Mouse (Mus musculus) heart, postnatal 0 days (tissue): ENCODE measurements around the gene Kat6b. TPM values are rescaled to one million over a fixed set of nuclear protein-coding genes. Genes with fewer than 3 reads are reported as not detected.
A peak's percentile ranks its signal among the peaks of the same experiment; 100 is the strongest.

ENCODE experiments used
- ATAC-seq: fragments of 200-750 bp; cut with Nextera tagmentation; 2 replicates; pipeline ENCODE4 v1.8.0; 2017; ENCODE audit warnings: low read depth, moderate number of reproducible peaks, moderate library complexity; ENCODE audit not compliant: insufficient read depth
- DNase-seq: peaks from one replicate; pipeline ENCODE4 v3.0.0-alpha.2; 2016; ENCODE audit warnings: low spot score
- H3K27ac ChIP-seq: fragments of 300-500 bp; sonication (generic); 2 replicates; pipeline ENCODE4 v1.5.1; 2014; ENCODE audit warnings: low read depth, mild to moderate bottlenecking
- H3K27me3 ChIP-seq: fragments of 300-500 bp; sonication (generic); 2 replicates; pipeline ENCODE4 v1.6.1; 2014; ENCODE audit warnings: low read length, mixed read lengths; ENCODE audit not compliant: control insufficient read depth, insufficient read depth
- H3K36me3 ChIP-seq: fragments of 300-500 bp; sonication (generic); replicated peaks from 2 replicates; pipeline ENCODE4 v1.6.1; 2014; ENCODE audit warnings: low read length, mixed read lengths; ENCODE audit not compliant: control insufficient read depth, insufficient read depth
- H3K4me1 ChIP-seq: fragments of 300-500 bp; sonication (generic); 2 replicates; pipeline ENCODE4 v1.6.1; 2014; ENCODE audit warnings: antibody characterized with exemption; ENCODE audit not compliant: control insufficient read depth, insufficient read depth
- H3K4me2 ChIP-seq: fragments of 300-500 bp; sonication (generic); 2 replicates; pipeline ENCODE4 v1.6.1; 2014; ENCODE audit warnings: low read depth, mild to moderate bottlenecking, low read length, moderate library complexity
- H3K4me3 ChIP-seq: fragments of 300-500 bp; sonication (generic); 2 replicates; pipeline ENCODE4 v1.5.1; 2014; ENCODE audit warnings: low read depth, low read length
- H3K9ac ChIP-seq: fragments of 300-500 bp; sonication (generic); replicated peaks from 2 replicates; pipeline ENCODE4 v1.6.1; 2014; ENCODE audit warnings: low read depth, low read length, mixed read lengths
- H3K9me3 ChIP-seq: fragments of 300-500 bp; sonication (generic); replicated peaks from 2 replicates; pipeline ENCODE4 v1.6.1; 2016; ENCODE audit warnings: low read length; ENCODE audit not compliant: control insufficient read depth
- CTCF ChIP-seq: IDR thresholded peaks from 2 replicates; pipeline ENCODE4 v1.5.1; 2016; ENCODE audit warnings: antibody characterized with exemption, control low read depth, low read depth
- EP300 ChIP-seq: IDR thresholded peaks from 2 replicates; pipeline ENCODE4 v1.6.1; 2016; ENCODE audit warnings: antibody characterized with exemption, low read depth
- WGBS: fragments of 180-500 bp; shearing (Covaris S2); extraction: QIAGEN DNeasy Blood & Tissue Kit; methylation state at CpG from one replicate; pipeline ENCODE4 v1.1.7; 2014; 5-methylcytosine and 5-hydroxymethylcytosine counted together
- polyA plus RNA-seq: library from polyadenylated mRNA; unstranded; fragments of >200 nt; fragmentation: Nextera tagmentation; extraction: Ambion mirVana; gene quantifications from 2 replicates; pipeline ENCODE4 v1.2.1, GENCODE M21; 2015
- total RNA-seq: library from RNA; depleted of rRNA; stranded (reverse); fragments of >200 nt; gene quantifications from 2 replicates; pipeline ENCODE4 v1.2.3, GENCODE M21; 2014; ENCODE audit warnings: low replicate concordance

Gene Kat6b
- total and polyA plus RNA-seq, 2 experiments from 2014 or later: 5.4 to 52.9 TPM

DNA sequence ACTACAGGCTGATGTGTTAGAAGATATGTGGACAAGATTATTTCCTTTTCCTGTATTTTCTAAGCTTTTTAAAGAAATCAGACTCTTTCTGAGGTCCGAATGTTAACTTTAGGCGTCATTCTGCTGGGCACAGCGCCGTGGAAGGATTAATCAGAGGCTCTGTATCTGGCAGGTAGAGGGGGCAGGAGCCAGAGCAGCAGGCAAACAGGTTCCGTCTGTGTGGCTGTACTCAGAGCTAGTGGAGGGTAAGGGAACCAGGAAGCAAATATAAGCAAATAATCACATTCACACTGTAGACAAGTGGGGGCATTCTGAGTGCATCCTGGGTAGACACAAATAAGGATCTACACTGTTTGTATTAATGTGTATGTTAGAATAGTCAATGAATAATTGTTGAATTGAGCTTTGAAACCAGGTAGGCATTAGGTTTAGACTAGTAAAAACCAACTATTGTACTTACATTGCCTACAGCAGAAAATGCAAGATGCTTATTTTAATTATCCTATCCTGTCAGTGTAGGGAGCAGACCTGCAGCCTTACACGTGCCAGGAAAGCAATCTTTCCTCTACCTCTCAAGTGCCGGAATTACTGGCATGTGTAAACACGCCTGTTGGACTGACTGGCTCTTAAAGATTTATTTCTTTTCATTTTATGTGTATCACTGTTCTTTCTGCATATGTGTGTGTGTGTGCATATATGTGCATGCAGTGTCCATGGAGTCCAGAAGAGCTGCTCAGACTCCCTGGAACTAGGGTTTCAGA lies 104.4 kb downstream of the Kat6b start:
- H3K4me3 ChIP-seq: no peak overlapping the region
- ATAC-seq (no peak), DNase-seq (no peak)
- no peak overlapping the region for H3K4me2 ChIP-seq
- H3K27ac ChIP-seq: no peak overlapping the region
- no peak overlapping the region for H3K9ac ChIP-seq
- no peaks in the 10 kb centered on the region for H3K36me3 ChIP-seq
- no peaks in the 10 kb centered on the region for H3K9me3 ChIP-seq
- 44% methylated on average over 8 of the region's 8 CpGs for WGBS
- no peaks in the 10 kb centered on the region for H3K27me3 ChIP-seq
- no peak for TF ChIP-seq CTCF
- no peak for TF ChIP-seq EP300
- peaks cover 72% of the 10 kb centered on the region for H3K4me1 ChIP-seq

DNA sequence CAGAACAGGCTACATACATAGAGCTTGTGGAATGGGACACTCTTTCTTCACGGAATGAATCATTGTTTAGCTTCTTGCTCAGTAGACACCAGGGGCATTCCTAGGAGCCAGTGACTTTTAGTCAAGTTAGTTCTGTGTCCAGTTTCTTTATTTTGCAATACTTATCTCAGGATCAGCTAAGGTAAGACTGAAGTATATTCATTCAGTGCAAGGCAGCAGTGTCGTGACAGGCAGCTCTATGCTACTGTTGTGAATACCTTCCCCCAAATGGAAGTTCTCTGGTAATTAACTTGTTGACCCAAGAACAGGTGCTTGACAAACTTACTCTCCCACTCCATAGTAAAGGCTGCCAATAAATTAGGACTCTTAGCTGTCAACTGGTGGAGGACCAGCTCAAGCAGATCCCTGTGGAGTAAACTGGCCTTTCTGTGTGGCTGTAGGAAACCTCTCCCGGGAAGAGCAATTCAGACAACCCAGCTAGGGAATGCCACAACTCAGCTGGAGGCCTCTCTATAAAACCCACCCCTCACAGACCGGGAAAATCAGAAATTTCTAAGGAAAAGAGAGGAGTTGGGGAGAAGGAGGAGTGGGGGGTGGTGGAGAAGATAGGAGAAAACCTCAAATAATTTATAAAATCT lies 105.4 kb downstream of the Kat6b start:
- Histone ChIP-seq H3K36me3 (no peaks in the 10 kb centered on the region), H3K9me3 (no peaks in the 10 kb centered on the region), H3K4me2 (no peak overlapping the region), H3K27ac (peak overlapping the region; percentile 18; the same call in 1 of the 2 replicates), H3K4me1 (peaks cover 64% of the 10 kb centered on the region), H3K4me3 (no peak overlapping the region), H3K9ac (no peak overlapping the region), H3K27me3 (no peaks in the 10 kb centered on the region)
- ATAC-seq (no peak), DNase-seq (no peak)
- TF ChIP-seq CTCF: no peak
- no peak for TF ChIP-seq EP300
- 46% methylated on average over 4 of the region's 4 CpGs for WGBS

DNA sequence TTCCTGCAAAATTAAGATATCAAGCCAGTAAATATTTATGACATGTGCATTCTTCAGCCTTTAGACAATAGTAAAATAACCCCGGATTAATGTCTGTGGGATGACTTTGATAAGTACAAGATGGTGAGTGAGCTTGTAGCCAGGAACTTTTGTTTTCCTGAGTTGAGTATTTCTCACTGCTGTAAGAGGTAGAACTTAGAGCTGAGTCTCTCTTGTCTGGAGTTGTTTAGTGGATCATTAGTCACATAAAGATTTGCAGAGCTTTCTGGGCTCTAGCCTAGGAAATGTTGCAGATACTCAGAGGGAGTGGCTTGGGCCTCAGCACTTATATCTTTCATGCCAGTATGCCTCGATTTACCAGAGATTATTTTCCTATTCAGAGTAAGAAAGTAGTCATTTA lies 106.7 kb downstream of the Kat6b start:
- Histone ChIP-seq H3K4me3 (no peak overlapping the region), H3K27ac (no peak overlapping the region), H3K9ac (no peak overlapping the region), H3K36me3 (no peaks in the 10 kb centered on the region), H3K4me1 (peaks cover 52% of the 10 kb centered on the region), H3K9me3 (no peaks in the 10 kb centered on the region), H3K4me2 (no peak overlapping the region), H3K27me3 (no peaks in the 10 kb centered on the region)
- TF ChIP-seq EP300 (no peak), CTCF (no peak)
- DNase-seq: no peak
- 61% methylated on average over 2 of the region's 2 CpGs for WGBS
- no peak for ATAC-seq

DNA sequence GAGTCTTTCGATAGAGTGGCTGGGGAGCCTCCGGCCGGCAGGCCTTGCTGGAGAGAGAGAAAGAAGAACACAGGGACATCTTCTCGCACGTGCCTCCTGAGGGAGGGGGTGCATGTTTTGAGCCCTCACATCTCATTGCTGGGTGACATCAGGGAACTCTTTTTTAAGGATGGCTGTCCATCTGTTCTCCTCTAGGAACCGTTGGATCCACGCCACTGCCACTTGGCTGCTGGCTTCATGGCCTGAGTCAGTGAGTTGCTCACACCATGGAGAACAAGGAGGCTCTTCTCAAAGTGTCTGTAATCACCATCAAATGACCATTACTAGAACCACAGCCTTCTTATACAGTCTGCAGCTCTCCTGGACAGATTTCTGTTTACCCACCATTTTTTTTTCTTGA lies 108.4 kb downstream of the Kat6b start:
- H3K27ac ChIP-seq: peak overlapping the region; percentile 61
- no peak overlapping the region; the same call in 1 of the 2 replicates for H3K9ac ChIP-seq
- WGBS: 71% methylated on average over 7 of the region's 7 CpGs
- ATAC-seq: no peak
- no peaks in the 10 kb centered on the region for H3K9me3 ChIP-seq
- peaks cover 40% of the 10 kb centered on the region for H3K4me1 ChIP-seq
- H3K4me2 ChIP-seq: peak overlapping the region; percentile 54
- TF ChIP-seq EP300 (no peak), CTCF (no peak)
- H3K27me3 ChIP-seq: no peaks in the 10 kb centered on the region
- no peaks in the 10 kb centered on the region for H3K36me3 ChIP-seq
- no peak overlapping the region for H3K4me3 ChIP-seq
- DNase-seq: no peak

DNA sequence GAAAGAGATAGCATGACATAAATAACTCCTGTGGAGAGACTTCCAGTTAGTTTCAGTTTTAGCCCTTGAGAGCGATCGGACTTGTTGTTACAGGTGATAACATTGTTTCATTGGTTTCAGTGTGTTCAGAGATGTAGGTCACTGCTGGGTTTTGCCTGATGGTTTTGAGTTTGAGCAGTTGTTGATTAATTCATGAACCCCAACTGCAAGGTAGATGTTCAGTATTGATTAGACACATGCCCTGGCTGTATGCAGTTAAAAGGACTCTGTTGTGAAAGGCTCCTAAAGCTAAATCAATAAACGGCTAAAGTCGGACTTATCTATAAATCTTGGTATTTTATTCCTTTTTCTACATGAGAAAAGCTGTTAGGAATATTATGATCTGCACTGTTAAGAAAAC lies 109.0 kb downstream of the Kat6b start:
- H3K4me3 ChIP-seq: peak overlapping the region; percentile 10
- DNase-seq: no peak

DNA sequence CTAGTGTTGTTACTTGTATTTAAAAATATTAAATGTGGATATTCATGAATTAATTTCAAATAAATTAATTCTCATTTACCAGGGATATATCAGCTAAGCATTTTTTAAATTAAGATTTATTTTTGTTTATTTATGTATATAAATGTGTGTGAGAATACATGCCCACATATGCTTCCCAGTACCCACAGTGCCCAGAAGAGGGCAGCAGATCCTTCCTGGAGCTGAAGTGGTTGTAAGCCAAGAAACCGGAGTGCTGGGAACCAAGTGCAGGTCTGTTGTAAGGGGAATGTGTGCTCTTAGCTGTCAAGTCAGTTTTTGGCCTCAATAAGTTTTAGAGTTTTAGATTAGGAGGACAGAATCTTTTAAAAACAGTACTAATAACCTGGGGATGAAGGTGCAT lies 110.9 kb downstream of the Kat6b start:
- DNase-seq (no peak), ATAC-seq (no peak)
- Histone ChIP-seq H3K27me3 (no peaks in the 10 kb centered on the region), H3K4me1 (peaks cover 16% of the 10 kb centered on the region), H3K9ac (no peak overlapping the region), H3K36me3 (no peaks in the 10 kb centered on the region), H3K27ac (no peak overlapping the region), H3K4me3 (no peak overlapping the region), H3K4me2 (no peak overlapping the region), H3K9me3 (no peaks in the 10 kb centered on the region)
- TF ChIP-seq EP300 (no peak), CTCF (peak; percentile 24)
- WGBS: 100% methylated on average over 1 of the region's 1 CpGs

More for the DNA sequence above, 109.0 kb downstream of the Kat6b start:
- 51% methylated on average over 4 of the region's 4 CpGs for WGBS
- peak overlapping the region; percentile 54 for H3K4me2 ChIP-seq
- H3K4me1 ChIP-seq: peaks cover 34% of the 10 kb centered on the region
- H3K27me3 ChIP-seq: no peaks in the 10 kb centered on the region
- peak overlapping the region; percentile 61 for H3K27ac ChIP-seq
- no peaks in the 10 kb centered on the region for H3K36me3 ChIP-seq
- ATAC-seq: no peak
- TF ChIP-seq CTCF (no peak), EP300 (no peak)
- no peak overlapping the region; the same call in 1 of the 2 replicates for H3K9ac ChIP-seq
- no peaks in the 10 kb centered on the region for H3K9me3 ChIP-seq
